Mouse (Mus musculus) C2C12 (cell line): ENCODE results near the gene Clec1a.

Source experiments
- CTCF ChIP-seq: IDR thresholded peaks from one replicate; pipeline ENCODE4 v1.5.1; 2011; ENCODE audit not compliant: control insufficient read depth, insufficient read depth, insufficient read length
- MAX ChIP-seq: IDR thresholded peaks from one replicate; pipeline ENCODE4 v1.6.1; 2011; ENCODE audit warnings: mild to moderate bottlenecking, control low read depth
- MYOG ChIP-seq: IDR thresholded peaks from one replicate; pipeline ENCODE4 v1.6.1; 2011; ENCODE audit not compliant: control insufficient read depth, insufficient read length; ENCODE audit errors: extremely low read depth
- USF1 ChIP-seq: IDR thresholded peaks from one replicate; pipeline ENCODE4 v1.6.1; 2011; ENCODE audit warnings: low read depth, mild to moderate bottlenecking, control low read depth, moderate library complexity

DNA sequence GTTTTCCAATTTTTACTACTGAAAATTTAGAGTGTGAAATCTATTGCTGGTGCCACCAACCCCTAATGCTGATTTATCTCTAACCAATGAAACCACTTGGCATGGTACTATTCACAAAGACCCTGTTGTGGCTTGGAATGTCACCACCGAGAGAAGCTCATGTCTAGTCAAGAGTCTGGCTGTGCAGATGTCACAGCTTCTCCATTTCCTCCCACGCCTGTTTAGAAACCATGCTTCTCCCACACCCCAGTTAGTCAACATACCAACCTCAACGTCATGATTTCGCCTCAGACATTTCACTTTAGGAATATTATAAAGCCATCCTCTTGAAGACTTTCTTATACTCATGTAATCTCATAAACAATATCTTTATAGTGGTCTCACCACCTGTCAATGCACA lies 24.5 kb downstream of the Clec1a start:
- no peak for TF ChIP-seq USF1
- no peak for TF ChIP-seq CTCF
- TF ChIP-seq MAX = no peak
- no peak for TF ChIP-seq MYOG
